Mouse (Mus musculus) right cerebral cortex, postnatal 36 days (tissue): Measurements from ENCODE around the gene Tmem150b.
A peak's percentile ranks its signal among the peaks of the same experiment; 100 is the strongest.

Experiments used
- DNase-seq, 2 experiments: peaks; one replicate each; pipeline ENCODE4 v3.0.0; 2022; ENCODE audit warnings: low spot score in 2 of 2, mixed read lengths in 1 of 2

Gene Tmem150b

DNA sequence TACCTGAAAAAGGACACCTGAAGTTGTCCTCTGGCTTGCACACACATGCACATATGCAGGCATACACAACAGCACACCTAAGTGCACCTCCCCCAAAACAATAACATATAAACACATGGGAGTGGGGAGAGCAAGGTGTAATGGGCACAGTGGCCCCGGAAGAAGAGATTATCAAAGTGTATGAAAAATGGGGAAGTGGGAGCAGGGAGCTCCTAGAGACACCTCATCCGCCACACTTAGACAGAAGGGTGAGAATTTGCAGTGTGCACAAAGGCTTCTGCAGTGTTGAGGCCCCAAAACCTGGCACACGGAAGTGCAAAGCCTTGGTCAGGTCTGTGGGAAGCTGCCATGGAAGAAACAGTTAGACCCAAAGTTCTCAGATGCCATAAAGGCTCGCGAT lies 6.0 kb upstream of the Tmem150b start:
- DNase-seq: no peak

DNA sequence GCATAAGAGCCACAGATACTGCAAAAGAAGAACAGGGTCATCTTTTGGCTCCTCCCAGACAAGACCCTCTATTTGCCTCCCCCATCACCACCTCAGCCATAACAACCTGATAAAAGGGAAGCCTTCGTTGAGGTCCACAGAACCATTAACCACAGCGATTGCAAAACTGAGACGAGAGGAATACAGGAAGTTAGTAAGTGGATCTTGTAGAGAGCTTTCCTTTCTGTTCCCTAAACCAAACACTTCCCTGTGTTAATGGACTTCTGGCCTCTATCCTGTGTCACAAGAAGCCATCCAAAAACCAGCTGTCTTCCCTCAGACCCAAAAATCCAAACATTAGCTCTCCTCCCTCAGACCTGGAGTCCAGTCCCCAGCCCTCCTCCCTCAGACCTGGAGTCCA lies 690 bp downstream of the Tmem150b start:
- no peak for DNase-seq

DNA sequence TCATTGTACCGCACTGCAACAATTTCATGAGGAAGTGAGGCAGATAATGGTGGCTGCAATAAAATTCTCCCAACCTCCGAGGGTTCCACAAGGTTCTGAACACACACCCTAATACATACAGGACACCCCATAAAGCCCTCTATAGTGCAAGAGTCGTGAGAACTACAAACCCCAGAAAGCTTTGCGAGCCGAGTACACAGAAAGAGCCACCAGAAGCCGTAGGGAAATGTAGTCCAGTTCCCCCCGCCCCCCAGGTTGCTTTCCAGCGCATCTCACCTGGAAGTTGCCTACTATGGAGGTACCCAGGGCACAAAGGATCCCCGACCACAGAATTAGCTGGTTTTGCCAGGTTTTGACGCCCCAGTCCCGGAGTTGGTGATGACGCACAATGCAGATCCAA lies 1.5 kb downstream of the Tmem150b start:
- DNase-seq: peak in 1 of 2 experiments; percentile 45

DNA sequence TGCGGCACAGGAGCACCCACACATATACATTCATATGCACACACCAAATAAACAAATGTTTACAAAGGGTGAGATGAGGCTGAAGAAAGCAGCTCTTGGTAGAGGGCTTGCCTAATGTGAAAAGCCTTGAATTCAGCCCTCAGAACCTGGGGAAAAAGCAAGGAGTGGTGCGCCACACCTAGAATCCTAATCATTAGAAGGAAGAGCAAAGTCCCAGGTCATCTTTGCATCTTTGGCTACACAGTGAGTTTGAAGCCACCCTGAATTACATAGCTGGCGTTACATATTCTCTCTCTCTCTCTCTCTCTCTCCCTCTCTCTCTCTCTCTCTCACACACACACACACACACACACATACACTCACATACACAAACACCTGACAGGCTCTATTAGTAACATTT lies 5.8 kb downstream of the Tmem150b start:
- no peak for DNase-seq

DNA sequence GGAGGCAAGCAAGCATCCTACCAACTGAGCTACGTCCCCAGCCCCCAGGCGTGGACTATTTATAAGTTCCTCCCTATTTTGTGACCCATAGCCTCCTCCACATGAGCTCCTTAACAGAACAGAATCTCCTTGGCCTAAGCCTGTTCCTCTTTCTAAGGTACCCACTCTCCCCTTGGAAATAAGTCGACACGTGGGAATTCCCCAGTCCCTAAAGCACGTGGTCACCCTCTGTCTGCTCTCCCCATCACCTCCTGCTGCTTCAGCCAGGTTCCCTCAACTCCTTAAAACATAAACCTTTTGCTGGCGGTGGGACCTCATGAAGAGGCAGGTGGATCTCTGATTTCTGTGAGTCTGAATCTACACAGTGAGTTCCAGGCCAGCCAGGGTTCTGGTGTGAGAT lies 8.1 kb downstream of the Tmem150b start:
- DNase-seq: no peak

DNA sequence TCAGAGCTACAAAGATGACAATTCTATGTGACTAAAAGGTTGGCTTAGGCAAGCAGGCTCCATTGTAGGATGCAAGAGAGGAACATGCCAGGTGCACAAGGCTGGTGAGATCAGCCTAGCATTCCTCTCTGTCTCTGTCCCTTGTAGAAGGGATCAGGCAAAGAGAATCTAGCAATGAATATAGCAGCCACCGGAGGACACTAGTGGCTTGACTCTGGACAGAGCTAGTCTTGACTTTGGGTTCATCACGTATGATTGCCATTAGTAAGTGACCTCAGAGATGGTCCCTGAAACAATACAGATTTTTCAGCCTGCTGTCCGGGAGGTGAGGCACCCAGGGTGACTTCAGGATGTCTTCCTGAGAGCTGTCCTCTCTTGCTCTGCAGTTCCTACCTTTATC lies 12.5 kb downstream of the Tmem150b start:
- no peak for DNase-seq

DNA sequence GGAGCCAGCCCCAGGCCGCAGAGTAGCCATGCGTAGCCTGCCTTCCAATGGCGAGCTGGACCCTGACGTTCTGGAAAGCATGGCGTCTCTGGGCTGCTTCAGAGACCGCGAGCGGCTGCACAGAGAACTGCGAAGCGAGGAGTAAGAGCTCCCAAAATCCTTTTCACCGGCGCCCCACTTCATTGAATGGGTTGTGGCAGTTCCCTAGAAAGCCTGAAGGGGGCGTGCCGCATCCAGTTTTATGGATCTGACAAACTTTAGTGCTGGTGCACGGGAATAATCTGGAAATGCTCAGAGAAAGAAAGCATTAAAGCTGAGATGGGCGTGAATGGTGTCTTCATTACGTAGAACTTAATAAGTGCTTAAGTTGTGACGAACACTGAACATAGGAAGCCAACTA lies 20.0 kb downstream of the Tmem150b start:
- DNase-seq: no peak

DNA sequence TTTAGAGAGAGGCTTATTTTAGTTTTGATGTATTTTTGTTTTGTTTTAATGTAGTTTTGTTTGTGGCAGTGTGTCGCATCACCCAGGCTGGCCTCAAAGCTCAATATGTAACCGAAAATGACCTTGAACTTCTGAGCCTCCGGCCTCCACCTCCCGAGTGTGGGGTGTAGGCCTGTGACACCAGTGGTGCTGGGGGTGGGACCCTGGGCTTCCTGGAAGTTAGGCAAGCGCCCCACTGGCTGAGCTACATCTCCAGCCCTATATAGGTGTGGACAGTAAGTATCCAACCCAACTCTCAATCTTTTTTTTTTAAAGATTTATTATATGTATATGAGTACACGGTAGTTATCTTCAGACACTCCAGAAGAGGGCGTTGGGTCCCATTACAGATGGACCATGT lies 21.9 kb downstream of the Tmem150b start:
- DNase-seq: no peak

DNA sequence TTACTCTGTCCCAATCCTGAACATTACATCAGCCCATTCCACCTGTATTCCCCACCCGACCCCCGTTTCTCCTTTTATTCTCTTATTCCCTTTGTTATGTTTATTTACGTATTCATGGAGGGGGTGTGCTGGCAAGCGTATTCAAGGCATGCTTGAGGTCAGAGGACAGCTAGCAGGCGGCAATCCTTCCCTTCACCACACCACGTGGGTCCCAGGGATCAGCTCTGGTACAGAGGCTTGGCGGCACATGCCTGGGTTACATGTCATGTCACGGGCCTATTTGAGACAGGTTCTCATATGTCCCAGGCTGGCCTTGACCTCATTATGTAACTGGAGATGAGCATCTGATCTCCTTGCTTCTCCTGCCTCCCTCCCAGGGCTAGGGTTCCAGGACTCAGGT lies 22.7 kb downstream of the Tmem150b start:
- no peak for DNase-seq

DNA sequence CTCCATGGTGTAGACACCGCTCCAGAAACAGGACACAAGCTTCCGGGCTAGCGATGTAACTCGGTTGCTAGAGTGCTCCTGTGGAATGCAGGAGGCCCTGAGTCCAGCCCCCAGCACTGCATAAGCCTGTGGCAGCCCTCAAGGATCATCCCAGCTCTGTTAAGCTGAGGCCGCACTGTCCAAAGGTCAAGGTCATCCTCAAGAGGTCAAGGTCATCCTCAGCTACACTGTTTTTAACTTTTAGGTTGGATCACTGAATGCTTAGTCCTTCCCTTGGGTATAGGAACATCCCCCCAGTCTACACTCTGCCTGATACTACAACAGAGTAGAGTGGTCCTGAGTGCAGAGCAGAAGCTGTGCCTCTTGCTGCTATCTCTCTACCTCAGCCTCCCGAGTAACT lies 32.0 kb downstream of the Tmem150b start:
- no peak for DNase-seq

DNA sequence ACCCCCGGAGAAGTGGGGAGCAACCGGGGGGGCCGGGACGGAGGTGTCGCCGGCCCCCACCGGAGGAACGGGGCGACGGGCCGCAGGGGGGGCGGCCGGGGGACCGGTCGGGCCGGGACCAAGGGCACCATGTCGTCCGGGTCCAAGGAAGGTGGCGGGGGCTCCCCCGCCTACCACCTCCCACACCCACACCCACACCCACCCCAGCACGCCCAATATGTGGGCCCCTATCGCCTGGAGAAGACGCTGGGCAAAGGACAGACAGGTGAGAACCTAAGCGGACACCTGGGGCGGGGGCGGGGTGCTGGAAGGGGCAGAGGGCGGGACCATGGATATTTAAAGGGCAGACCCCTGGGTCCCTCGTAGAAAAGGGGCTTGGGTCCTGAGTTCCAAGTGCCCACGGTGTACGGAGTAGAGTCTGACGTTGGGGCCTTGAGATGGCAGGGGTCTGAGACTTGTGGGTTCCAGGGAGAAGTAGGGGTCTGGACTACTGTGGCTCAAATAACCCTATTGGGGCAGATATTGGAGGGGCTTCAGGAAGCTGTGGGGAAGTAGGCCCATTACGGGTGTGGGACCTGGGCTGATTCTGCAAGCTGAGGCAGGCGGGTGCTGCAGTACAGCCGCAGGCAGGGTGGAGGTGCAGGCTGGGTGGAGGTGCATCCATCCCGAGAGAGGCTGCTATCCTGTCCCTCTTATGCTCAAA lies 33.9 kb downstream of the Tmem150b start:
- DNase-seq: no peak

DNA sequence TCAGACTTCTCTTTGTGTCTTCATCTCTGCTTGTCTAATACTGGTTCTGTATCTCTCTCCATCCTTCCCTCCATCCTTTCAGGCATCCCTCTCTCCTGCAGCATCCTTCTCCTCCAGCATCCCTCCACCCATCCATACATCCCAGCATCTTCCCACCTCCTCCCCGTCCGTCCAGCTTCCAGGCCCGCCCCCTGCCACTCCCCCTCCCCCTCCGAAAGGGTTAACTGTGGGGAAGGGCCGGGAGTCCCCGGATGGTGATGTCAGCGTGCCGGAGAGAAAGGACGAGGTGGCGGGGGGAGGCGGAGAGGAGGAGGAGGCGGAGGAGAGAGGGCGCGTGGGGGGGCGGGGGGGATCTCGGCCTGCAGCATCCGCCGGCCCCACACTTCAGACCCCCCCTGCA lies 34.7 kb downstream of the Tmem150b start, which contains the start of gene Brsk1:
Brsk1 (plus strand) TSS at position 218 of the 400 bp plus-strand sequence.
- DNase-seq: peak; percentile 78 to 81

DNA sequence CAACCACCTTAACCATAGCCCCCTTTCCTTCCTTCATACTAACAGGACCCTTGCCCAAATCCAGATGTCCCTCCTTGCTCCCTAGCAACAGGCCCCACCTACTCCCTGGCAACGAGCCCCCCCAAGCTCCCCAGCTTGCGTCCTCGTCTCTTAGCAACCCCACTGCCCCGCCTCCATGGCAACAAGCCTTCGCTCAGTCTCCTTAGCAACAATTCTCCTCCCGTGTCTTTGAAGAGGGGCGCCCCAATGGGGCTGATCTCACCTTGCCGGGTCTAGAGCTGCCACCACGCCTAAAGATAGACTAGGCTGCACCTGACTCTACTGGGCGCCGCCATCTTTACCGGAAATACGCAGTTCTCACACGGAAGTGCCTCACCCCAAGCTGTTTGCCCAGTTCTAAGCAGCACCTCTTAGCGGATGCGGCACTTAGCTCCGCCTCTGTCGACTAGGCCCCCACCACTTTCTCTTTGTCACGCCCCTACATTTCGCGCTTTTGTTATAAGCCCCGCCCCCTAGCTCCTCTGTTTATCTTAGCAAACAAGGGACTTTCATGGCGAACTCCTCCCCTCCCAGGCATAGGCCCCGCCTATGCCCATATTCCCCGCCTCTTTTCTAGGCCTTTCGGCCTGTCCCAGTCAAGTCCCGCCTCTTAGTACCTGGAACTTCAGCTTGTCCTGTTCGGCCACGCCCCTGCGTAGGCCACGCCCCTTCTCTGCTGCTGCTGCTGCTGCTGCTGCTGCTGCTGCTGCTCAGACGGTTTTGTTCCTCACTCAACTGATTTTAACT lies 40.2 kb downstream of the Tmem150b start, which contains the start of gene Hspbp1:
Hspbp1 (minus strand) TSS at position 437 of the 786 bp plus-strand sequence.
- DNase-seq: peak; percentile 91 to 94

DNA sequence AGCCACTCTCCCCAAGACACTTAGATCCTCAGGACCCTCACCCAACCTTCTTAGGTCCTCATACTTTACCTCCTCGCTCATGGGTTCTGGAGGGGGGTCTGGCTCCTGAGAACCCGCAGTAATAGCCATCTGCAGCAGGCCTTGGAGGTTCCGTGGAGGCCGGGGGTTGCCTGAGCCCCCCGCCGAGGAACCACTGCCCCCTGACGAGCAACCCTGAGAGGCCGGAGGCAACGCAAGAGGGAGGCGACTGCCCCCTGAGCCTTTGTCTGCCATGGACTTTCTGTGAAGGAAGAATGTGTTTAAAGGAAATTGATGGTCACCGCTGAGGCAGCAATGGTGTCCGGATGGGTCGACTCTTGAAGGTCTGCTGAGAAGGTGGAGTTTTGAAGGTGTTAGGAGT lies 40.8 kb downstream of the Tmem150b start:
- no peak for DNase-seq

DNA sequence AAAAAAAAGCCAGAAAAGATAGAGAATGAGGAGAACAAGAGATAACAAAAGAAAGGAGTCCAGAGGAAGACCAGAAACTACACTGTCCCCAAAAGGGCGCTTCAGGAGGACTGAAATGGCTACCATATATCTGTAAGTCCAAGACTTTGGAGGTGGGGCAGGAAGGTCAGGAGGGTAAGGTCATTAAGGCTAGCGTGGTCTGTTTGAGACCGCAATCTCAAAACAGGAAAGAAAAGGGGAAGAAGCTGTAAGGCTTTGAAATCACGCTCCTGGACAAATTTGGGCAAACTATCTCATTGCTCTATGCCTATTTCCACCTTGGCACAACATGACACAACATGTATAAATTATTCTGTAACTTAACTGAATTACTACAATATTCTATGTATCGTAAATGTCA lies 41.7 kb downstream of the Tmem150b start:
- DNase-seq: no peak

DNA sequence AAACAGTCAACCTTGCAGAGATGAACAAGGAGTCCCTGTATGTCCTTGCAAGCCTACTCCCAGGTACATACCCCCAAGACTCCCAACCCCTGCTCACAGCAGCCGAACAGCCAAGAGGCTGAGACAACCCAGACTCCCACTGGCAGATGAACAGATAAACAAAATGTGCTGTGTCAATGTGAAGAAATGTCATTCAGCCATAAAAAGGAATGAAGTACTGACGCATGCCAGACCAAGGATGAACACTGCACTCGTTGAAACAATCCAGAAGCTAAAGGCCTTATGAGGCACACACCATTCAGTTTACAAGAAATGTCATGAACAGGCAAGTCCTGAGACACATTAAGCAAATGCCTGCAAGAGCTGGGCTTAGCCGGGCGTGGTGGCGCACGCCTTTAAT lies 49.8 kb downstream of the Tmem150b start:
- no peak for DNase-seq

DNA sequence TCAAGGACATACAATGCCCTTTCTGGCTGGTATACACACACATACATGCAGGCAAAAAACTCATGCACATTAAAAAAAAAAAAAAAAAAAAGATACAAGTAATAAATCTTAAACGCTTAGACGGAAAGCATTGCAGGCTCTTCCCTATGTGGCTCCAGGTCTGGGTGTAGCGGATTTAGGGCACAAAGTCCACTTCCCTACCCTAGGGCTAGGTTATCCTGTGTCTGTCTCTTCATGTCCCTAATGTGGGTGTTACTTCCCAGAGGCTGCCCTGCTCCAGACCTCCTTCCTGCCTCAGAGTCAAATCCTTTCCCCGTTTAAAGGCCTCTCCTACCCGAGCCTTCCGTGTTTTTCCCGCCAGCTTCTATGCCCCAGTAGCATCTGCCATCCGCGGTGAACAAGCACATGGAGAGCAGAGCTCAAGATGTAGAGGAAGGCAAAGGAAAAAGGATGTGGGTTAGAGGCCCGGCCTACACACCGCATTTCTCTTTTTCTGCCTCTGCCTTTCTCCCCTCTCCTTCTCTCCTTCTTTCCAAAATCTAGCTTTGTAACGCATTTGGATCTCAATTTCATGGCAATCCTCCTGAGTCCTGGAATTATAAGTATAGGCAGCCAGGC lies 50.8 kb downstream of the Tmem150b start:
- DNase-seq: no peak

DNA sequence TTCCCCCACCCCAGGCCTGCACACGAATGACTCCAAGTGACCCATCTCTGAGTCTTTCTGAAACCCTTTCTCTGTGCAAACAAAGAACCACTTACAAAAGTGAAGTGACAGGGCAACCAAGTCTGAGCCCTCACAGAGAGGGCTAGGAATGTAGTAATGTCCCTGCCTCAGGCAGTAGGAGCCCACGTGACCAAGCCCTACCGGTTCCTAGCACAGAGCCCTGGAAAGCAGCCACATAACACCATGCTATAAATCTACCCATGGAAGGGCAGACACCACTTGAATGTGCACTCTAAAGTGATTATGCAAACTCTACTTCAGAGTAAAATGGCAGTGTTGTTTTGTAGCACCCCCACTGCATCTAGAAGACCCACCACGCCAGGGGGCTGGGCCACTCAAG lies 53.1 kb downstream of the Tmem150b start:
- DNase-seq: no peak

DNA sequence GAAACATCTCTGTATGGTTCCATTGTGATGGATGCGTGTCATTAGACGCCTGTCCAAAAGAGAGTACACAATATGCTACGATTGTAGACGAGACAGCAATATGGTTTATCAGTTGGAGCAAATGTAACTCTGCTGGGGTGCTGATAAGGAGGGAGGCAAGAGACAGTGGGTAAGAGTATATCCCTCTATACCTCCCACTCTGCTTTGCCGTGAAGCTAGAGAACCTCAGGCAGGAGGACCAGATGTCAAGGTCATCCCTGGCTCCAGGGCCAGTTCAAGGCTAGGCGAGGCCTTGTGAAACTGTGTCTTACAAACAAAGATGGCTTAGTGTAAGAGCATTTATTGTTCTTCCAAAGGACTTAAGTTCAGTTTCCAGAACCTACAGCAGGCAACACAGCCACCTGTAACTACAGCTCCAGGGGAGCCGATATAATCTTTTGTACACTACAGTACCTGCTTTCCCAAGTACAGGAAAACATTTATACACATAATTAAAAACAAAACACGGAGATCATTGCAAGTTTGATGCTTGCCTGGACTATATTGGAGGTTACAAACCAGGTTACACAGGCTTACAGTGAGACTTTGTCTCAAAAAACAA lies 54.3 kb downstream of the Tmem150b start:
- no peak for DNase-seq

DNA sequence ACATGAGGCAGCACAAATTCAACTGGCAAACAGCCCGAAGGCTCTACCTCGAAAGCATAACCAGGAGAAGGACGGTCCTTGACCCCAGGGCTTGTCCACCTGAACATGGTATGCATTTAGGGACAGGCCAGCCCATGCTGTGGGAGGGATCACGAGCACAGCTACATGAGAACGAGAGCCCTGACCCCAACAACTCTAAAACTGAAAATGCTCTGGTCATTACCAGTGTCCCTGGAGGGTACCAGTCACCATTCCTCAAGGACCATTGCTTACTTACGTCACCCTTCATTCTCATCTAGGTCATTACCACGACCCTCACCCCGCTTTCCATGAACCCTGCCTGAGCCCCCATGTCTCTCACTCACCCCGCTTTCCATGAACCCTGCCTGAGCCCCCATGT lies 55.9 kb downstream of the Tmem150b start:
- no peak for DNase-seq

DNA sequence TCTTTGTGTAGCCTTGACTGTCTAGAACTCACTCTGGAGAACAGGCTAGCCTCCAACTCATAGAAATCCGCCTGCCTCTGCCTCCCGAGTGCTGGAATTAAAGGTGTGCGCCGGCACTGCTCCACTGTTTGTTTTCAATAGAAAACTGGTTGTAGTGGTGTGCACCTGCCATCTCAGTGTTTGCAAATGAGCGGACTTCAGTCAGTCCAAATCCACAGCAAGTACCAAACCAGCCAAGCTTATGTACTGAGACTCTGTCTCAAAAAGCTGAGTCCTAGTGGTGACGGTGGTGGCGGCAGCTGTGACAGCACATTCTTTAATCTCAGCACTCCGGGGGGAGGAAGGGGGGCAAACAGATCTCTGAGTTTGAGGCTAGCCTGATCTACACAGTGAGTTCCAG lies 56.5 kb downstream of the Tmem150b start:
- no peak for DNase-seq

DNA sequence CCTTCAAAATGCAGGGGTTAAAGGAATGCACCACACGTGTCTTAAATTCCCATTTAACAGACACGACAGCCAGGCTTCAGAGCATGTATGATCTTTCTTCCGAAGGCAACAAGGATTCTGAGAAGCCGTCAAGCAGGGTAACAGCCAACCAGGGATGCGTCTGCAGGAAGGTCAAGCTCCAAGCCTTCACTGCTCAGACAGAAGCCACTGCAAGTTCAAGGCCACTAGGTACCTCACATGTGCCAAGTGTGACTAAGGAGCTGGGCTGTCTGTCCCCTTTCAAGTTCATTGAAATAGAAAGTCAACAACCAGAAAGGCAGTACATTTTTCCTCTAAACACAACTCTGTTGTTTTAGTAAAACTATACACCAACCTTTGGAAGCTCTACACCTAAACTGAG lies 58.2 kb downstream of the Tmem150b start:
- no peak for DNase-seq
